Mouse (Mus musculus): Measurements from ENCODE around the gene Slc2a3.
"Not testable (repeated sequence)": the region's sequence is repeated elsewhere in the genome, so short reads cannot be mapped to it uniquely, and the experiment has no call there.

Slc2a3 gene

GRCm38 (mm10) chr6:122703706-122704105 is 97.7 kb downstream of the Slc2a3 start:
- no peak for DNase-seq

- DNase-seq: no peak
These were observed 98.2 kb downstream of the Slc2a3 start for GRCm38 (mm10) chr6:122703251-122703650.

- DNase-seq: no peak
These were observed 98.8 kb downstream of the Slc2a3 start for GRCm38 (mm10) chr6:122702480-122703124.

GRCm38 (mm10) chr6:122701816-122702215 is 99.6 kb downstream of the Slc2a3 start:
- DNase-seq: no peak

- DNase-seq: not testable (repeated sequence)
These were observed 101.8 kb downstream of the Slc2a3 start for GRCm38 (mm10) chr6:122699628-122700027.

GRCm38 (mm10) chr6:122695398-122695797 is 106.0 kb downstream of the Slc2a3 start:
- no peak for DNase-seq

GRCm38 (mm10) chr6:122690082-122690481 is 111.4 kb downstream of the Slc2a3 start:
- DNase-seq: no peak

GRCm38 (mm10) chr6:122689411-122690055 is 111.9 kb downstream of the Slc2a3 start:
- DNase-seq: no peak

- DNase-seq: no peak
These were observed 114.7 kb downstream of the Slc2a3 start for GRCm38 (mm10) chr6:122686709-122687108.

GRCm38 (mm10) chr6:122682646-122683045 is 118.8 kb downstream of the Slc2a3 start:
- no peak for DNase-seq
